Mouse (Mus musculus) embryonic fibroblast, embryonic 13.5 days (primary cell): Measurements from ENCODE around the gene Chgb.

Experiments used
- CTCF ChIP-seq: IDR thresholded peaks from 2 replicates; pipeline ENCODE4 v1.5.1; 2011; ENCODE audit warnings: mild to moderate bottlenecking, control low read depth, low read length, moderate library complexity, borderline replicate concordance; ENCODE audit not compliant: insufficient read depth
- POLR2A ChIP-seq: IDR thresholded peaks from 2 replicates; pipeline ENCODE4 v1.6.1; 2011; ENCODE audit warnings: low read depth, mild to moderate bottlenecking, control low read depth, low read length, moderate library complexity

- TF ChIP-seq CTCF (no peak), POLR2A (no peak)
Observed at GRCm38 (mm10) chr2:132841071-132841470, 60.0 kb downstream of the Chgb start.
